Mouse (Mus musculus): ENCODE measurements around the gene Gadd45b. TPM values are rescaled to one million over a fixed set of nuclear protein-coding genes. Genes with fewer than 3 reads are reported as not detected.

Gadd45b gene
- polyA plus RNA-seq, 2 experiments from 2014 or later, result 22.8 to 45.2 TPM

Other genes starting within 250 kb of the Gadd45b start
- 100 to 1,000 TPM; 212 to 221 TPM for gene Mob3a, start 228.1 kb upstream of the Gadd45b start, polyA plus RNA-seq (2017; shearing (Covaris generic))
- 10 to 100 TPM; 80.1 to 96.5 TPM for gene Izumo4, start 227.9 kb upstream of the Gadd45b start, polyA plus RNA-seq (2017; shearing (Covaris generic))
- gene Ap3d1, start 187.8 kb upstream of the Gadd45b start, polyA plus RNA-seq (2017; shearing (Covaris generic)), result 10 to 100 TPM; 22.7 to 24.0 TPM
- gene Dot1l, start 174.9 kb upstream of the Gadd45b start, polyA plus RNA-seq (2017; shearing (Covaris generic)), result 10 to 100 TPM; 13.6 to 18.0 TPM
- gene Sf3a2, start 131.9 kb upstream of the Gadd45b start, polyA plus RNA-seq (2017; shearing (Covaris generic)), result 10 to 100 TPM; 18.9 to 19.9 TPM
- 100 to 1,000 TPM; 121 to 156 TPM for gene Plekhj1, start 131.4 kb upstream of the Gadd45b start, polyA plus RNA-seq (2017; shearing (Covaris generic))
- not detected for gene Amh, start 124.8 kb upstream of the Gadd45b start, polyA plus RNA-seq (2017; shearing (Covaris generic))
- gene Jsrp1, start 116.6 kb upstream of the Gadd45b start, polyA plus RNA-seq (2017; shearing (Covaris generic)), result not detected
- gene Oaz1, start 103.4 kb upstream of the Gadd45b start, polyA plus RNA-seq (2017; shearing (Covaris generic)), result 1,000 to 10,000 TPM; 1,826 to 2,667 TPM
- gene Lingo3, start 86.0 kb upstream of the Gadd45b start, polyA plus RNA-seq (2017; shearing (Covaris generic)), result not detected
- 100 to 1,000 TPM; 202 to 214 TPM for gene Lsm7, start 74.9 kb upstream of the Gadd45b start, polyA plus RNA-seq (2017; shearing (Covaris generic))
- gene Sppl2b, start 74.8 kb upstream of the Gadd45b start, polyA plus RNA-seq (2017; shearing (Covaris generic)), result 10 to 100 TPM in 1 of 2 experiments, 1 to 10 TPM in 1; 8.9 to 18.4 TPM
- gene Tmprss9, start 58.2 kb upstream of the Gadd45b start, polyA plus RNA-seq (2017; shearing (Covaris generic)), result not detected
- gene Timm13, start 29.1 kb upstream of the Gadd45b start, polyA plus RNA-seq (2017; shearing (Covaris generic)), result 100 to 1,000 TPM; 228 to 262 TPM
- gene Lmnb2, start 11.8 kb upstream of the Gadd45b start, polyA plus RNA-seq (2017; shearing (Covaris generic)), result 1 to 10 TPM; 2.8 to 4.5 TPM
- gene Gng7, start 84.9 kb downstream of the Gadd45b start, polyA plus RNA-seq (2017; shearing (Covaris generic)), result not detected
- gene Diras1, start 95.6 kb downstream of the Gadd45b start, polyA plus RNA-seq (2017; shearing (Covaris generic)), result under 1 TPM in 1 of 2 experiments, not detected in 1; 0.11 TPM
- gene Slc39a3, start 107.4 kb downstream of the Gadd45b start, polyA plus RNA-seq (2017; shearing (Covaris generic)), result 1 to 10 TPM; 3.2 to 4.0 TPM
- 10 to 100 TPM; 54.7 to 68.3 TPM for gene Sgta, start 130.1 kb downstream of the Gadd45b start, polyA plus RNA-seq (2017; shearing (Covaris generic))
- 1 to 10 TPM; 2.8 to 4.5 TPM for gene Thop1, start 140.0 kb downstream of the Gadd45b start, polyA plus RNA-seq (2017; shearing (Covaris generic))
- gene Creb3l3, start 168.8 kb downstream of the Gadd45b start, polyA plus RNA-seq (2017; shearing (Covaris generic)), result not detected
- 10 to 100 TPM; 21.3 to 26.5 TPM for gene Map2k2, start 175.8 kb downstream of the Gadd45b start, polyA plus RNA-seq (2017; shearing (Covaris generic))
- 10 to 100 TPM; 10.7 to 12.4 TPM for gene Zbtb7a, start 205.1 kb downstream of the Gadd45b start, polyA plus RNA-seq (2017; shearing (Covaris generic))
- 10 to 100 TPM; 17.6 to 23.8 TPM for gene Pias4, start 237.8 kb downstream of the Gadd45b start, polyA plus RNA-seq (2017; shearing (Covaris generic))
- gene Eef2, start 246.6 kb downstream of the Gadd45b start, polyA plus RNA-seq (2017; shearing (Covaris generic)), result 1,000 to 10,000 TPM in 1 of 2 experiments, 100 to 1,000 TPM in 1; 933 to 1,303 TPM